Mouse (Mus musculus) gonadal fat pad, adult 2 months (tissue): ENCODE results near the gene Gm11549. TPM values are rescaled to one million over a fixed set of nuclear protein-coding genes. Genes with fewer than 3 reads are reported as not detected.

ENCODE experiments used
- DNase-seq: peaks from one replicate; pipeline ENCODE4 v3.0.0-alpha.2; 2012; ENCODE audit warnings: low read depth
- polyA plus RNA-seq: library from polyadenylated mRNA; depleted of rRNA; stranded (reverse); fragments of >200 nt; gene quantifications from 2 replicates; pipeline ENCODE4 v1.2.3, GENCODE M21; 2012

Gm11549 gene
- polyA plus RNA-seq, 1 experiment, result not detected

DNA sequence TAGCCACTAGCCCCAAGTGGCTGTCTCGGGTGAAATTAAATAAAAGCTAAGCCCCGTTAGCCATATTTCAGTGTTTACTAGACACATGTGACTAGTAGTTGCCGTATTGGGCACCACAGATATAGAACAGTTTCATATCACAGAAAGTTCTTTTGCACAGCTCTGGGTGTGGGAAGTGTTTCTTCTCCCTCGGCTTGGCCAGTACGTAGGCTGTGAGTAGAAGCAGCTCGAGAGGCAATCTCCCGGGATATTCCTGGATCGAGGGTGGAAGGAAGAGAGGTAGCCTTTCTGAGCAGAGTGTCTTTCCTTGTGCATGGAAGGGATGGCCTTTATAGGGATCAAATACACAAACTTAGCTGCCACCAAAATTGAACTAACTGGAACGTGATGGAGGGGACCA is 5.4 kb downstream of the Gm11549 start:
- DNase-seq, result no peak

DNA sequence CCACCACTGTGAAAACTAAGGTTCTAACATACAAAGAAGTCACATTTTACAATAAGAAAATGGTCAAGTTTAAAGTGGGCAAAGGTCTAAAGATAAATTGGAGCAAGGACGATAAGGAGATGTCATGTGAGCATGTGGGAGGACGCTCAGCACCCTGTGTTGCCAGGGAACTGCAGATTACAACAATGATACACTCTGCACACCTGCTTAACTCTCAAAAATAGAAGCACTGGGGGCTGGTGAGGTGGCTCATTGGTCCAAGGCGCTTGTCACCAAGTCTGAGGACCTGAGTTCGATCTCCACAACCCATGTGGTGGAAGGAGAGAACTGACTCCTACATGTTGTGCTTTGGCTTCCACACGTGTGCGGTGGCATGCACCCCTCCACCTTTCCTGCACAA is 10.1 kb downstream of the Gm11549 start:
- no peak for DNase-seq

DNA sequence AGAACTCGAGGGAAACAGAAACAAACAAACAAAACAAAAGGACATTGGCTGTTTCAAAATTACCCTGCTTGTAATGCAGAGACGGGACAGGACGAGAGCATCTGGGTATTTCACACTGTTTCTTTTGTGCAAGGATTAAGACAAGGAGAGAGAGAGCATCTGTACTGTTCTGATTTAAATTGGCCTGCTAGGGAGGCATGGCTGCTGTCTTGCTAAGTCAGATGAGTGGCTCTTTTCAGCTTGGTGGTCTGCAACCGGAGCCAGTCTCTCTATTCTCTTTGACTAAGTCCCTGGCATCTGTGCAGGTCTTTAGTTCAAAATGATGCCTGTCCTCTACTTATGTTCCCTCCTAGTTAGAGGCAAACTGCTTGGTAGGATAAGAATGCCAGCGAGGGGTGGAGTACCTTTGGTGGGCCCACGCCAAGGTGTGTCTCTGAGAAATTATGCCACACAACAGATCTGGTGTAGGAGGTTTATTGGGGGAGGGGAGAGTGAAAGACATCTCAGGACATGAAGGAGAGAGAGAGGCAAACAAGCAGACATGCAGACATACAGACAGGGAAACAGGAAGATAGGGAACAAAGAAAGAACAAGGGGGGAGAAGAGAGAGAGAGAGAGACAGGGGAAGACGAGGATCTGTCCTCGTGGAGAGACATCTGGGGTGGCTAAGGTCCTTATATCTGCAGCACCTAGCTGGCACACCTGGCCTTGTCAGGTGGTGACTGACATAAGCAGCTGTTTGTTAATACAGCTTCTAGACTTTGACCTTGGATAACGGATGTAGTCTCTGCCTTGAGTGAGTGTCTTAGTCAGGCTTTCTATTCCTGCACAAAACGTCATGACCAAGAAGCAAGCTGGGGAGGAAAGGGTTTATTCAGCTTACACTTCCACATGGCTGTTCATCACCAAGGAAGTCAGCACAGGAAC is 15.5 kb downstream of the Gm11549 start:
- no peak for DNase-seq

- DNase-seq, result no peak
Observed at GRCm38 (mm10) chr3:36505306-36505705, 16.3 kb downstream of the Gm11549 start.

- no peak for DNase-seq
Observed at GRCm38 (mm10) chr3:36501546-36501945, 20.1 kb downstream of the Gm11549 start.

GRCm38 (mm10) chr3:36500976-36501375 is 20.6 kb downstream of the Gm11549 start:
- DNase-seq, result no peak

DNA sequence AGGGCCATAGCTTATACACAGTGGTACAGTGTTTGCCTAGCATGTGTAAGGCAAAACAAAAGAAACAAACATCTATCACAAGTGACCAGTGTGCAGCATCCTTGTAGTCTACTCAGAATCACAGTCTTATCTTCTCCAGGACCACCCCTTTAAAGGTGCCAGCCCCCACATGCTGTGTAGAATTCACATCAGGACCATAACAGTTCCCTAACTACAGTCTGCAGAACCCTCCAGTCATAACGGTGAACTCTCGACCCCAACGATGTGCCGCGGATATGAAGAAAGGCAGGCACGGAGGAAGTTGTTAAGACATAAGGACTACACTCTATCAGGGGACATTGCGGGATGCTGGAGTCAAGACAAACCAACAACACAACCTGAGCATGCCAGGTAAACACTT is 22.2 kb downstream of the Gm11549 start:
- no peak for DNase-seq

- no peak for DNase-seq
Observed at GRCm38 (mm10) chr3:36498224-36498623, 23.4 kb downstream of the Gm11549 start.

DNA sequence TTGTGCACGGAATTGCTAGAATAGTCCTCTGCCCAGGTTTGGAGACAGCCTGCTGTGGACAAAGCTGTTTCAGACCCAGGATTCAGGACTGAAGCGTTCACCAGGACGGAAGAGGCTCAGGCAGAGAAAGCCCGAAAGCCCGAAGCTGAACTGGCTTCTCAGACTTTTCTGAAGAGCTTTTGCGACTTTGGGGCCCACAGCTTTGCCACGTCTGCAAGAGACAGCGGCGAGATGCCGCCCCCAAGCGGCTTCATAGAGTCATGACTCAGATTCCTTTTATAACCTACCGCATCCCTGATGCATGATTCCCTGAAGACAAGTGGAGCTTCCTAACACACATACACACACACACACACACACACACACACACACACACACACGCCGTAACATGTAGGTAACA is 24.9 kb downstream of the Gm11549 start:
- no peak for DNase-seq

- no peak for DNase-seq
Observed at GRCm38 (mm10) chr3:36496273-36496672, 25.3 kb downstream of the Gm11549 start.

- DNase-seq, result no peak
Observed at GRCm38 (mm10) chr3:36495436-36495835, 26.2 kb downstream of the Gm11549 start.

GRCm38 (mm10) chr3:36494613-36495012 is 27.0 kb downstream of the Gm11549 start:
- DNase-seq, result no peak

- DNase-seq, result no peak
Observed at GRCm38 (mm10) chr3:36493641-36494283, 27.9 kb downstream of the Gm11549 start.

GRCm38 (mm10) chr3:36492716-36493391 is 28.8 kb downstream of the Gm11549 start:
- DNase-seq, result no peak

- no peak for DNase-seq
Observed at GRCm38 (mm10) chr3:36491535-36491934, 30.1 kb downstream of the Gm11549 start.

DNA sequence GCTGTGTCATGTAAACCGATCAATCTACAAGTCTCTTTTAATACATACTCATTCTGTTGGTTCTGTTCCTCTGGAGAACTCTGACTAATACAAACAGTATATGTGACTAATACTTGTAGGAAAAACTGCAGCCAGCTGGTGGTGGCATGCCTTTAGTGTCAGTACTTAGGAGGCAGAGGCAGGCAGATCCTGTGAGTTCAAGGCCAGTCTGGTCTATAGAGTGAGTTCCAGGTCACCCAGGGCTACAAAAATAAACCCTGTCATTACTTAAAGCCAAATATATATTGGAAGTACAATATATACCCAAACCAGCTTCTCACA is 32.1 kb downstream of the Gm11549 start:
- no peak for DNase-seq

DNA sequence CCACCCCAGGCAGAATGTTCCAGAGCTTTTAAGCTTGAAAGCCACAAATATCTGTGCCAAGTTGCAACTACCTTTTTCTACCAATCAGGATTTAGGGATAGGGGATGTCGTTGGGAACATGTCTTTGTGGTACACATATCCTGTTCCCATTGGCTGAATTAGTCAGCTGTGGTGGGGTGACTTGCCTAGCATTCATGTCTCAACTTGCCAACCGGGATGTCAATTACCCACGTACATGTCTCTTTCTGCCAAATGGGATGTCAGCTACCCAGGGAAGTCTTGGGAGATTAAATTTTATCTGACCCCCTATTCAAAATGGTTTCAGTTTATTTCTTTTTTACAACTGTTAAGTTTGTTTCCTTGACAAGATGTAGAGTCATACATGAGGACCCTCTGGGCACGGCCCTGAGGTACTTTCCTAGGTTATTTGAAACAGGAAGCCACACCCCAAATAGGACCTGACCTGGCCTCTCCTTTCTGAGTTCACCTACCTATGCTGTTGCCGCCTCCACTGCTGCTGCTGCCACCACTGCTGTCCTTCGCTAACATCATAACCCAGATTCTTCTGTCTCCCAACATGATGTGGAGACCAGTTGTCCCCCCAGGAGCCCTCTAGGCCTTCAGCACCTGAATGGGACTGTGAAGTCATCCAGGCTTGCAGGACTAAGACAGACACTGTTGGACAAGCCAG is 32.6 kb downstream of the Gm11549 start:
- DNase-seq, result no peak

- DNase-seq, result no peak
Observed at GRCm38 (mm10) chr3:36488367-36488766, 33.2 kb downstream of the Gm11549 start.

DNA sequence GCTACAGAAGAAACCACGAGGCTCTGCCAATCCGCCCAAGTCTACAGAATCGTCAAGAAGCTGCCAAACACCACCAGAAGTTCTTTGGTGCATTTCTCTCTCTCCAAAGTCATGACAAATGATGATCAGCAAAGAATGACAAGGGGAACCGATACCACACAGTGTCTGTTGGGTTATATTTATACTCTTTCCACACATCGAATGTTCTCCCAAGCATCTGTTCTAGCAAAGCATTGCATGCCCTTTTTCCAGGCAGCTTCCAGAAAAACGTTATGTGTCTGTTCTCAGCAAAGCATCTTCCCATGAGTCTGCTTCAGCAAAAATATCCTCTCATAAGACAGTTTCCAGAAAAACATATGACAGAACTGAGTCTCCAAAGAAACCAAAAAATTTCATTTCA is 34.7 kb downstream of the Gm11549 start:
- DNase-seq, result no peak

DNA sequence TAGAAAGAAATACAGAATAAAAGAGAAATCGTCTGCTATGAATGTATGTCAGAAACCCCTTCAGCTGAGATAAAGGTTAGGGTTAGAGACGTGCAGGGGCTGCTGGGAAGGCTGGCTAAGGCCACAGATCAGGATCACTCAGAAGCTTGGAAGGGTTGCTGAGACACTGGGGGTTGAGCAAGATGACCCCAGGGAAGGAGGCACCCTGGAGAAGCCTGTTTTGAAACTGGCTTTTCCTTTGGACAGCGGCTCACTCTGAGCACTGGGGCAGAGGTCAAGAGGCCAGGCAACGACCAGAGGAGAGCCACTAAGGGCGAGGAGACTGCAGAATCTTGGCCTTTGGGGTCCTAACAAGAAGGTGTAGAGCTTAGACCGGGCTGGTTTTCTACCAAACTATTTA is 35.4 kb downstream of the Gm11549 start:
- no peak for DNase-seq

DNA sequence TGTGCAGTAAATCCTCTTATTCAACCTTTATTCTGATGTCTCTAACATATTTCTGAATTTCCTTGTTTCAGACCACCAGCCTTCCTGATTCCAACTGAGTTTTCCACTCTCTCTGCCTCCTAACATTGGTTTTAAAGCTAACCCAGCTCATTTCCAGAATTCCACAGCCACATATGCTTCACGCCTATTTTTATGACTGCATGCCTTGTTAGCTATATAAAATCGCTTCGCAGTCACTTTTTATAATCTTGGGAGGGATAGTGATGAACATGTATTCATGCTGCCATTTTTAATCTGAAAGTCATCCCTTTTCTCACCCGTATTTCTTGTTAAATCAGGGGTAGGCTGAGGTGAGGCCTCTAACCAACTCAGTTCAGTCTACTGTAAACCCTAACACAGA is 37.3 kb downstream of the Gm11549 start:
- no peak for DNase-seq

GRCm38 (mm10) chr3:36482940-36483339 is 38.7 kb downstream of the Gm11549 start:
- no peak for DNase-seq
